Mouse (Mus musculus): ENCODE results near the gene Cdr2l.

The Cdr2l gene

GRCm38 (mm10) chr11:115406858-115407401 lies 25.2 kb downstream of the Cdr2l start:
- DNase-seq (ENCODE audit: low read depth), result no peak

- peak; percentile 64 for DNase-seq (ENCODE audit: low read depth)
Observed at GRCm38 (mm10) chr11:115408266-115408920, 26.7 kb downstream of the Cdr2l start.

GRCm38 (mm10) chr11:115409556-115409955 lies 27.8 kb downstream of the Cdr2l start:
- no peak for DNase-seq (ENCODE audit: low read depth)

- peak; percentile 96 for DNase-seq (ENCODE audit: low read depth)
Observed at GRCm38 (mm10) chr11:115419531-115420237, 38.0 kb downstream of the Cdr2l start, which contains the start of the genes Atp5h and Kctd2. TSS of gene Atp5h (minus strand) at chr11:115419962. TSS of gene Kctd2 (plus strand) at chr11:115420128.

GRCm38 (mm10) chr11:115420336-115421190 lies 38.8 kb downstream of the Cdr2l start:
- peak; percentile 31 for DNase-seq (ENCODE audit: low read depth)

GRCm38 (mm10) chr11:115421328-115421727 lies 39.6 kb downstream of the Cdr2l start:
- no peak for DNase-seq (ENCODE audit: low read depth)

GRCm38 (mm10) chr11:115421972-115422371 lies 40.3 kb downstream of the Cdr2l start:
- no peak for DNase-seq (ENCODE audit: low read depth)

GRCm38 (mm10) chr11:115423091-115423490 lies 41.4 kb downstream of the Cdr2l start:
- no peak for DNase-seq (ENCODE audit: low read depth)

GRCm38 (mm10) chr11:115424666-115425065 lies 43.0 kb downstream of the Cdr2l start:
- DNase-seq (ENCODE audit: low read depth), result no peak

- DNase-seq (ENCODE audit: low read depth), result no peak
Observed at GRCm38 (mm10) chr11:115425671-115426070, 44.0 kb downstream of the Cdr2l start.

- peak; percentile 66 for DNase-seq (ENCODE audit: low read depth)
Observed at GRCm38 (mm10) chr11:115427482-115428331, 46.0 kb downstream of the Cdr2l start.

- no peak for DNase-seq (ENCODE audit: low read depth)
Observed at GRCm38 (mm10) chr11:115429307-115429706, 47.6 kb downstream of the Cdr2l start.

GRCm38 (mm10) chr11:115430561-115430960 lies 48.8 kb downstream of the Cdr2l start:
- no peak for DNase-seq (ENCODE audit: low read depth)

GRCm38 (mm10) chr11:115432814-115433213 lies 51.1 kb downstream of the Cdr2l start:
- DNase-seq (ENCODE audit: low read depth), result no peak

GRCm38 (mm10) chr11:115433342-115433741 lies 51.6 kb downstream of the Cdr2l start:
- no peak for DNase-seq (ENCODE audit: low read depth)

GRCm38 (mm10) chr11:115435596-115436337 lies 54.1 kb downstream of the Cdr2l start:
- DNase-seq (ENCODE audit: low read depth), result no peak

- DNase-seq (ENCODE audit: low read depth), result no peak
Observed at GRCm38 (mm10) chr11:115437571-115438122, 55.9 kb downstream of the Cdr2l start.

GRCm38 (mm10) chr11:115439326-115439725 lies 57.6 kb downstream of the Cdr2l start:
- peak; percentile 75 for DNase-seq (ENCODE audit: low read depth)

GRCm38 (mm10) chr11:115439906-115440595 lies 58.3 kb downstream of the Cdr2l start, which contains the start of gene Trim80:
TSS of gene Trim80 (plus strand) at chr11:115440545.
- DNase-seq (ENCODE audit: low read depth), result no peak
